Mouse (Mus musculus): ENCODE data around the gene Foxi2. TPM values are rescaled to one million over a fixed set of nuclear protein-coding genes. Genes with fewer than 3 reads are reported as not detected.
A peak's percentile ranks its signal among the peaks of the same experiment; 100 is the strongest.

Foxi2 gene
- polyA plus RNA-seq (2016; fragmentation: Nextera tagmentation; extraction: Ambion mirVana), result 5.0 and 5.4 TPM in 2 replicates

- peak; percentile 49 for DNase-seq (ENCODE audit: low spot score)
- no peak within 1 kb of the TSS; the same call in 1 of the 2 replicates for H3K27ac ChIP-seq (replicated peaks)
Measured at GRCm38 (mm10) chr7:135410237-135410965, at the start of gene Foxi2. Gene Foxi2 (plus strand): TSS chr7:135410308.

DNA sequence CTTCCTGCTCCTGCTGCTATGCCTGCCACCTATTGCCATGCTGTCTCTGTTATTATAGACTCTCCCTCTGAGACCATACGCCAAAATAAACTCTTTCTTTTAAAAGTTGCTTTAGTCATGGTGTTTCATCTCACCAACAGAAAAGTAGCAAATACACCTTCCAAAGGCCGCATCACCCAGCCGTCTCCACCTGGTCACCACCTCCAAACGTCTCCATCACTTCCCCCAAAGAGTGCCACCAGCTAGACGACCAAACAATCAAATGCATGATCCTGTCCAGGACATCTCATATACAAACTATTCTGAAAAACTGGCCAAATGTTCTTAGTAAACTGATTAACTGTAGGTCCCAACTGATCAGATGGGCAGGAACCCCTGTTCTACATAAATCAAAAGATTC, 45.5 kb upstream of the Foxi2 start:
- no peak for DNase-seq (ENCODE audit: low spot score)
- no peaks in the 10 kb centered on the region for H3K9me3 ChIP-seq
- H3K4me1 ChIP-seq, result no peaks in the 10 kb centered on the region
- H3K36me3 ChIP-seq (replicated peaks), result no peaks in the 10 kb centered on the region
- 88% methylated on average over 5 of the region's 5 CpGs for WGBS
- no peak overlapping the region for H3K4me3 ChIP-seq
- H3K27me3 ChIP-seq (replicated peaks; ENCODE audit: low read depth, poor library complexity, severe bottlenecking), result no peaks in the 10 kb centered on the region
- H3K27ac ChIP-seq (replicated peaks), result no peak overlapping the region

More at GRCm38 (mm10) chr7:135410237-135410965, at the start of gene Foxi2:
- no peaks in the 10 kb centered on the region for H3K36me3 ChIP-seq (replicated peaks)
- H3K9me3 ChIP-seq, result no peaks in the 10 kb centered on the region
- H3K4me3 ChIP-seq, result peak within 1 kb of the TSS; percentile 53
- H3K4me1 ChIP-seq, result peaks cover 14% of the 10 kb centered on the region
- 2% methylated on average over 51 of the region's 51 CpGs for WGBS
- peaks cover 66% of the 10 kb centered on the region for H3K27me3 ChIP-seq (replicated peaks; ENCODE audit: low read depth, poor library complexity, severe bottlenecking)

GRCm38 (mm10) chr7:135376048-135376447, 34.1 kb upstream of the Foxi2 start:
- Histone ChIP-seq H3K9me3 (no peaks in the 10 kb centered on the region), H3K27ac (replicated peaks) (no peak overlapping the region), H3K27me3 (replicated peaks; ENCODE audit: low read depth, poor library complexity, severe bottlenecking) (no peaks in the 10 kb centered on the region), H3K4me1 (no peaks in the 10 kb centered on the region), H3K36me3 (replicated peaks) (no peaks in the 10 kb centered on the region), H3K4me3 (no peak overlapping the region)
- 91% methylated on average over 13 of the region's 13 CpGs for WGBS
- no peak for DNase-seq (ENCODE audit: low spot score)

DNA sequence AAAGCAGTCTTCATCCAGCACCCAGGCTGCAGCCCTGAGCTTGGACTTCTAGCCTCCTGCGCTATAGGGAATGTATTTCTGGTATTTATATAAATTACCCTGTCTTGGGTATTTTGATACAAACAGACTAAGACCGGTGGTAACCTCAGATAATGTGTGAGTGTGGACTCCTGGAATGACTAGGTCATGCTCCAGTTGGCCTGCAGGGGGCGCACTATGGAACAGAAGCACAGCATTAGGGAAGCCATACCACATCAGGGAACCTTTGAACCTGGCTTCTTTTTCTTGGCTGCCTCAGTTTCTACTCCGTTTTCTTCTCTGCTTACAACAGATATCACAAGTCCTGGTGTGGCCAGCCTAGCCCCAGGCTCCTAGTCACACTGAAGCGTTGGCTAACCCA, 33.2 kb upstream of the Foxi2 start:
- peak; percentile 25 for DNase-seq (ENCODE audit: low spot score)
- no peaks in the 10 kb centered on the region for H3K9me3 ChIP-seq
- no peaks in the 10 kb centered on the region for H3K4me1 ChIP-seq
- no peak overlapping the region for H3K4me3 ChIP-seq
- H3K27ac ChIP-seq (replicated peaks), result no peak overlapping the region
- WGBS, result 64% methylated on average over 5 of the region's 5 CpGs
- no peaks in the 10 kb centered on the region for H3K36me3 ChIP-seq (replicated peaks)
- H3K27me3 ChIP-seq (replicated peaks; ENCODE audit: low read depth, poor library complexity, severe bottlenecking), result no peaks in the 10 kb centered on the region

DNA sequence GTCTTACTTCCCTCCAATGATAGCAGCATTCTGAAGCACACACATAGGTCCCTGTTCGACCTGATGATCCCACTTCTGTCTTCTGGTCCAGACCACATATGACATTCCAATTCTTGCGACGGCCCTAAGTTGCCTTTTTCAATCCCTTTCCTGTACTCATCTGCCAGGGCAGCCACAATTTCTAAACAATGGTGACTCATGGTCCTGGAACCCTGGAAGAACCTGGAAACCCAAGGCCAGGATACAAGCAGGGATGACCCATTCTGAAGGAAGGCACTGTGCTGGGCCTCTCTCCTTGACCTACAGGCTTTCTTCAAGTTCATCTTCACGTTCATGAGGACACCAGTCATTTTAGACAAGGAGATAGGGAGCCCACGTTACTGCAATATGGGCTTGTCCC, 31.8 kb upstream of the Foxi2 start:
- no peaks in the 10 kb centered on the region for H3K27me3 ChIP-seq (replicated peaks; ENCODE audit: low read depth, poor library complexity, severe bottlenecking)
- H3K9me3 ChIP-seq, result no peaks in the 10 kb centered on the region
- H3K36me3 ChIP-seq (replicated peaks), result no peaks in the 10 kb centered on the region
- no peak overlapping the region for H3K27ac ChIP-seq (replicated peaks)
- H3K4me3 ChIP-seq, result no peak overlapping the region
- WGBS, result 84% methylated on average over 5 of the region's 5 CpGs
- H3K4me1 ChIP-seq, result no peaks in the 10 kb centered on the region
- no peak for DNase-seq (ENCODE audit: low spot score)

- Histone ChIP-seq H3K4me1 (0 out of 2 replicates have a peak, but pooled peaks cover under 1% of the 10 kb centered on the region), H3K36me3 (replicated peaks) (no peaks in the 10 kb centered on the region), H3K27ac (replicated peaks) (no peak overlapping the region), H3K4me3 (no peak overlapping the region), H3K27me3 (replicated peaks; ENCODE audit: low read depth, poor library complexity, severe bottlenecking) (peaks cover 16% of the 10 kb centered on the region), H3K9me3 (peaks cover 4% of the 10 kb centered on the region; the same call in 1 of the 2 replicates)
- WGBS, result 67% methylated on average over 3 of the region's 3 CpGs
- no peak for DNase-seq (ENCODE audit: low spot score)
Measured at GRCm38 (mm10) chr7:135389039-135389438, 21.1 kb upstream of the Foxi2 start.

DNA sequence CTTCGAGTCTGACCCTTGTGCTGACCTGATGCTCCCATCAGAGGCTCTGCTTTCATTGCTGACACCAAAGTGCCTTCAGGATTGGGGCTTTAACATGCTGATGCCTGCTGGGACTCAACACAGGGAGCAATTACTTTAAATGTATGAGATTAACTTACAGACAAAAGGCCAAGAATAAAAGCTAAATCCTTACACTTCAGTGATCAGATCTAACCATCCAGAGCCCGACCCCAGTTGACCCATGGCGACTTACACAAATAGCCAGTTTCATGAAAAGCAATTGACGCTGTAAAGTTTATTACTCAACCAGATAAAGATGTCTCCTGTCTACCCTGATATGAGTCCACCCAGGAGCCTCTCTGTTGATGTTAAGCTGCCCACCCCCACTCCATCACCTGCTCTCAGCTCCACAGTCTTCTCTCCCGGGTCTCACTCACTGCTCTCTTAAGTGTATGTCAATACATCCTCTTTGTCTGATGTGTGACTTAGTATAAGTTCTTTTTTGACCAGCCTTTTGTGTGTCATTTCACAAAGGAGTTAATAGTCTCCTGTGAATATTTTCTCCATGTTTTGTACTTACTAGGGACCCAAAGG, 17.1 kb upstream of the Foxi2 start:
- H3K4me1 ChIP-seq, result peaks cover 3% of the 10 kb centered on the region; the same call in 1 of the 2 replicates
- H3K9me3 ChIP-seq, result no peaks in the 10 kb centered on the region
- no peak overlapping the region for H3K27ac ChIP-seq (replicated peaks)
- DNase-seq (ENCODE audit: low spot score), result no peak
- no peak overlapping the region for H3K4me3 ChIP-seq
- WGBS, result 12% methylated on average over 5 of the region's 5 CpGs
- no peaks in the 10 kb centered on the region for H3K36me3 ChIP-seq (replicated peaks)
- peaks cover 40% of the 10 kb centered on the region for H3K27me3 ChIP-seq (replicated peaks; ENCODE audit: low read depth, poor library complexity, severe bottlenecking)

DNA sequence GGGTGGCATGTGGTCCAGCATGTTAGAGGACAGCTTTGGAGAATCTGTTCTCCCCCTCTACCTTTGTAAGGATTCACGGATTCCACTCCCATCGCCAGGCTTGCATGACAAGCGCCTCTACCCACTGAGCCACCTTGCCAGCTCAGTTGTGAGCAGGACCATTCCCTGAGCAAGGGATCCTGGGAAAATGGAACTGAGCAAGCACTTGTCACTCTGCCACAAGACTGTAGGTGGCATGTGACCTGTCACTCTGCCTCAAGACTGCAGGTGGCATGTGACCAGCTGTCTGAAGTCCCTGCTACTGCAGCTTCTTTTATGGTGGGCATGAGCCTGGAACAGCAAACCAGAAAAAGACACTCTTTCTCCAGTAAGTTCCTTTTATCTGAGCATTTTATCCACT, 15.7 kb upstream of the Foxi2 start:
- WGBS, result 89% methylated on average over 3 of the region's 3 CpGs
- H3K36me3 ChIP-seq (replicated peaks), result no peaks in the 10 kb centered on the region
- DNase-seq (ENCODE audit: low spot score), result no peak
- H3K27ac ChIP-seq (replicated peaks), result no peak overlapping the region
- no peaks in the 10 kb centered on the region for H3K9me3 ChIP-seq
- no peak overlapping the region for H3K4me3 ChIP-seq
- peaks cover 3% of the 10 kb centered on the region; the same call in 1 of the 2 replicates for H3K4me1 ChIP-seq
- peaks cover 40% of the 10 kb centered on the region for H3K27me3 ChIP-seq (replicated peaks; ENCODE audit: low read depth, poor library complexity, severe bottlenecking)

DNA sequence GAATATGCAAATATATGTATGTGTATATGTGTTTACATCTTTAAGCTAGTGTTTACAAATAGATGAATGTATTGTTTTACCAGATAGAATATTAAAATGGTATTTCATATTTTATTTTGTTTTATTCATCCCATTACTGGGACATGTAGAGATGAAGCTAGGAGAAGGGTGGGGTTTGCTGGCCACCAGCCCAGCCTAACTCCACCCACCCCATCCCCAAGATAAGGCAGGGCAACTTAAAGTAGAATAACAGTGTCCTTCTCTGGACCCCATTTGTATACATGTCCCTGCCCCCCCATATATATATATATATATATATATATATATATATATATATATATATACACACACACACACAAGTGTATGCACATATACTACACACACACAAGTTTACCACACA, 14.9 kb upstream of the Foxi2 start:
- Histone ChIP-seq H3K36me3 (replicated peaks) (no peaks in the 10 kb centered on the region), H3K4me3 (no peak overlapping the region), H3K4me1 (peaks cover 10% of the 10 kb centered on the region), H3K27me3 (replicated peaks; ENCODE audit: low read depth, poor library complexity, severe bottlenecking) (peaks cover 34% of the 10 kb centered on the region), H3K9me3 (no peaks in the 10 kb centered on the region), H3K27ac (replicated peaks) (no peak overlapping the region)
- DNase-seq (ENCODE audit: low spot score), result no peak

DNA sequence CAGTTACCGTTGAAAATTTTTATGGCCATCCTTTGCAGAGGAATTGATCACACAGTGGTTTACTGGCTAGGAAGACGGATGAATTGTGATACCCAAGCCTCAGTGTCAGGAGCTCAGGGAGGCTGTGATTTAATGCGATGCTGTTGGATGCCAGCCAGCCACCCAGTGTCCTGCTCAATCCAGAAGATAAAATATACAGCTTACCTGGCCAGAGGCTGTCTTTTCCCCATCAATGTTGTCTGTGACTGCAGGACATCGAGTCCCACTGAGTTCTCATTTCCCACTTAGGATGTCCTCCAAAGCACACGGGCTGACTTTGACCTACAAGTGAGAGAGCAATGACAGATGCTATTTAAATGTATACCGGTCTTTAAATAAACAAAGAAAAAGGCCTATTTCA, 13.0 kb upstream of the Foxi2 start:
- DNase-seq (ENCODE audit: low spot score), result no peak
- H3K36me3 ChIP-seq (replicated peaks), result no peaks in the 10 kb centered on the region
- WGBS, result 82% methylated on average over 6 of the region's 6 CpGs
- no peak overlapping the region for H3K27ac ChIP-seq (replicated peaks)
- H3K27me3 ChIP-seq (replicated peaks; ENCODE audit: low read depth, poor library complexity, severe bottlenecking), result peaks cover 26% of the 10 kb centered on the region
- H3K9me3 ChIP-seq, result no peaks in the 10 kb centered on the region
- H3K4me3 ChIP-seq, result no peak overlapping the region
- H3K4me1 ChIP-seq, result peaks cover 10% of the 10 kb centered on the region

DNA sequence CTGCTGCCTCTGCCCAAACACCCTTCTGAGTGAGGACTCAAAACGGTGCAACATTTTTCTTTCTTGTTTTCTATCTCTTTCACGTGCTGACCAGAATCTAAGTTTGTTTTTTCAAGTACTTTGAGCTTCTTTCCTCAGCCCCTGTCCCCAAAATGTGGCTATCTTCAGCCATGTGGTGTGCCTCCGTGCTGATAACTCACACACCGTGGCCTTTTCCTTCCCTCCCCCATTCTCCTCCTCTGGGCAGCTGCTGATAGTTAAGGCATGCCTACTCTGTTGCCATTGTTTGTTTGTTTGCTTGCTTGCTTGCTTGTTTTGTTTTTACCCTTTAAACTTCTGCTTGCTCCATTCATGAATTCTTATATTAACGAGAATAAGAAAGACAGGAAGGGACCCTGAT, 12.2 kb upstream of the Foxi2 start:
- DNase-seq (ENCODE audit: low spot score), result no peak
- 50% methylated on average over 5 of the region's 5 CpGs for whole genome bisulfite sequencing
- Histone ChIP-seq H3K27me3 (replicated peaks; ENCODE audit: low read depth, poor library complexity, severe bottlenecking) (peaks cover 34% of the 10 kb centered on the region), H3K36me3 (replicated peaks) (no peaks in the 10 kb centered on the region), H3K9me3 (no peaks in the 10 kb centered on the region), H3K4me3 (no peak overlapping the region), H3K27ac (replicated peaks) (no peak overlapping the region), H3K4me1 (peaks cover 10% of the 10 kb centered on the region)

DNA sequence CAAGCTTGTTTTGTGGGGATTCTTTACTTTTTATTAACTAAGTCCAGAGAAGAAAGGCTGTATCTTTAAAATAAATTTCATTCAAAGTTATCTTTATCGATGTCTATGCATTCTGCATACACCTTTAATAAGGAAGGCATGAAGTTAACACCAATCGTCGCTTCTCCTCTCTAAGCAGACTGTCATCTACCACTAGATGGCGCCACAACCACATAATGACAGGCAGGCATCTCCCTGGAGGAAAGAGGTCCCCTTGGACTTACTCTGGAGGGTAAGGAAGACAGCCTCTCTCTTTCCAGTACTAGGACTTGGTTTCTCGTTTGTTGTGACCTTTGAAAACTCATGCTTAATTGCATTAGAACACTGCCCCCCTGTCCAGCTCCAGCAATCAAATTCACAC, 6.7 kb upstream of the Foxi2 start:
- WGBS, result 14% methylated on average over 5 of the region's 5 CpGs
- H3K4me1 ChIP-seq, result peaks cover 7% of the 10 kb centered on the region
- H3K9me3 ChIP-seq, result no peaks in the 10 kb centered on the region
- peak; percentile 75 for DNase-seq (ENCODE audit: low spot score)
- no peak overlapping the region for H3K4me3 ChIP-seq
- no peaks in the 10 kb centered on the region for H3K36me3 ChIP-seq (replicated peaks)
- H3K27ac ChIP-seq (replicated peaks), result no peak overlapping the region
- peaks cover 27% of the 10 kb centered on the region for H3K27me3 ChIP-seq (replicated peaks; ENCODE audit: low read depth, poor library complexity, severe bottlenecking)

DNA sequence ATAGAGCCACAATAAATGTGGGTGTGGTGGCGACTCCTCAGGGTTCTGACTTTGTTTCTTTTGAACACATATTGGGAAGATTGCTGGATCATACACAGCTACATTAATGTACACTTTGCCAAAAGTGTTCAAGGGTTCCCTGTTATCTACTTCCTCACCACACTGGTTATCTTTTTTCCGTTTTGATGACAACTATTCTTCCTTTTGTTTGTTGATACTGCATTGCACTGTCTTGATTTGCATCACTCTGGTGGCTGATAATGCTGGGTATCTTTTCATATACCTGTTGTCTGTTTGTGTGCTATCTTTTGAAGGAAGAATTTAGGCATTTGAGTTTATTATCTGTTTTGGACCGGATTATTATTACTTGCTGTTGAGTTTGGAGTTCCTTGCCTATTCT, 3.3 kb upstream of the Foxi2 start:
- Histone ChIP-seq H3K4me1 (peaks cover 12% of the 10 kb centered on the region), H3K4me3 (no peak overlapping the region), H3K9me3 (no peaks in the 10 kb centered on the region), H3K27me3 (replicated peaks; ENCODE audit: low read depth, poor library complexity, severe bottlenecking) (peaks cover 58% of the 10 kb centered on the region), H3K27ac (replicated peaks) (no peak overlapping the region), H3K36me3 (replicated peaks) (no peaks in the 10 kb centered on the region)
- no peak for DNase-seq (ENCODE audit: low spot score)
- WGBS, result 77% methylated on average over 3 of the region's 3 CpGs
